Mouse (Mus musculus): ENCODE results near the gene Zmat3. TPM values are rescaled to one million over a fixed set of nuclear protein-coding genes. Genes with fewer than 3 reads are reported as not detected.

Zmat3 gene
- polyA plus RNA-seq, 1 experiment from 2014 or later: 10.7 TPM

DNA sequence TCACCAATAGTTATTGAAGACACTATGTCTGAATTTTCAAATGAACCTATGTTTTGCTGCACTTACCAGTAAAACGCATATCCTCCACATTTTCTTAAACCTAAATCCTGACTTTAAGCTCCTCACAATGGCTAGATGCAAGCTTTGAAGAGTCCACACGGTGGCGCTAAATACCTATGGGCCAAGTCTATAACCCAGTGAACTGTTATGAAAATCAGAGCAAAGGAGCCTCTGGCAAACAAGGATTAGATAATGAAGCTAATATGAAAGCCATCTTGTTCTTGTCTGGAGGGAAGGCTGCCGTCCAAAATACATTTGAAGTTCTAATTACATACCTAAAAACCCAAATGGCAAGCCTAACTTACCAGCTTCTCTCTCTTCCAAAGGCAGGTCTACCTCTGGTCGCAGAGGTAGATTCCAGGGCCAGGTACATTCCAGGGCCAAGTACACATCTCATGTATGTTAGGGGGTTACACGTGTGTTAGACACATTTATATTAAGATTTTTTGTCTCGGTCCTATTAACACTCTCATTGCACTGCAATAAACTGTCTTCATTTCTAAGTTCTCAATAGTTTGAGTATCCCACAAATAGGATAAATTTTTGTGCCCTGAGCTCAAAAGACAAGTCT lies 32.2 kb downstream of the Zmat3 start:
- Histone ChIP-seq H3K27ac (ENCODE audit: low read depth, low read length) (no peak overlapping the region), H3K9me3 (ENCODE audit: control insufficient read depth, low read length) (no peaks in the 10 kb centered on the region), H3K36me3 (ENCODE audit: control insufficient read depth, insufficient read depth, low read length) (no peaks in the 10 kb centered on the region), H3K9ac (ENCODE audit: low read length) (no peak overlapping the region), H3K4me3 (ENCODE audit: low read depth, low read length) (no peak overlapping the region), H3K27me3 (ENCODE audit: control insufficient read depth, insufficient read depth, low read length) (no peaks in the 10 kb centered on the region), H3K4me2 (no peak overlapping the region), H3K4me1 (ENCODE audit: control insufficient read depth, insufficient read depth, low read length) (no peaks in the 10 kb centered on the region)
- peak; percentile 96 for DNase-seq (ENCODE audit: low spot score, missing footprints)
- 38% methylated on average over 7 of the region's 7 CpGs for WGBS
- ATAC-seq (ENCODE audit: low FRiP score): peak; percentile 83

DNA sequence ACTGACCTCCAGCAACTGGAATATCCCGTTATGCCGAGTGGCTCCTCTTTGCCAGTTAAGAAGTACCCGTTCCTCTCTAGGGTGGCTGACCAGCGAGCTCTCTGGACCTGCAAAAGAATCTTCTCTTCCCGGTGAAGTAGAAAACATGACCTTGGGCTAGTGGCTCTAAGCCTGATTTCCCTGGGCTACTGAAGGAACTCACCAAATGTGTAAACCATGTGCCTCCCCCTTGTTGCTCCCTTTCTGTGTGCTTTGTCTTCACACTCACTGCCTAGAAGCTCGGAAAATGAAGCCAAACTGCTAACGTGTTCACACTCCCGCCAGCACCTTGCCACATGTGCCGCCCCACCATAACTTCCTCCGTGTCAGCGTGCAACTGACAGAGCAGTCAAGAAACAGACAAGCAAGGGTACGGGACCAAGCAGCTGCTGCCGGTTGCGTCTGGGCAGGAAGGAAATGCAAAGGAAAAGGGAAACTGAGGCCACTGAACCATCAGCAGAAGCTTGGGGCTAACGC lies 47.9 kb downstream of the Zmat3 start:
- Histone ChIP-seq H3K4me1 (ENCODE audit: control insufficient read depth, insufficient read depth, low read length) (no peaks in the 10 kb centered on the region), H3K9ac (ENCODE audit: low read length) (no peak overlapping the region), H3K27ac (ENCODE audit: low read depth, low read length) (no peak overlapping the region), H3K27me3 (ENCODE audit: control insufficient read depth, insufficient read depth, low read length) (no peaks in the 10 kb centered on the region), H3K4me2 (no peak overlapping the region), H3K36me3 (ENCODE audit: control insufficient read depth, insufficient read depth, low read length) (no peaks in the 10 kb centered on the region), H3K4me3 (ENCODE audit: low read depth, low read length) (no peak overlapping the region), H3K9me3 (ENCODE audit: control insufficient read depth, low read length) (no peaks in the 10 kb centered on the region)
- ATAC-seq (ENCODE audit: low FRiP score): no peak
- DNase-seq (ENCODE audit: low spot score, missing footprints): no peak
- WGBS: 71% methylated on average over 15 of the region's 15 CpGs

DNA sequence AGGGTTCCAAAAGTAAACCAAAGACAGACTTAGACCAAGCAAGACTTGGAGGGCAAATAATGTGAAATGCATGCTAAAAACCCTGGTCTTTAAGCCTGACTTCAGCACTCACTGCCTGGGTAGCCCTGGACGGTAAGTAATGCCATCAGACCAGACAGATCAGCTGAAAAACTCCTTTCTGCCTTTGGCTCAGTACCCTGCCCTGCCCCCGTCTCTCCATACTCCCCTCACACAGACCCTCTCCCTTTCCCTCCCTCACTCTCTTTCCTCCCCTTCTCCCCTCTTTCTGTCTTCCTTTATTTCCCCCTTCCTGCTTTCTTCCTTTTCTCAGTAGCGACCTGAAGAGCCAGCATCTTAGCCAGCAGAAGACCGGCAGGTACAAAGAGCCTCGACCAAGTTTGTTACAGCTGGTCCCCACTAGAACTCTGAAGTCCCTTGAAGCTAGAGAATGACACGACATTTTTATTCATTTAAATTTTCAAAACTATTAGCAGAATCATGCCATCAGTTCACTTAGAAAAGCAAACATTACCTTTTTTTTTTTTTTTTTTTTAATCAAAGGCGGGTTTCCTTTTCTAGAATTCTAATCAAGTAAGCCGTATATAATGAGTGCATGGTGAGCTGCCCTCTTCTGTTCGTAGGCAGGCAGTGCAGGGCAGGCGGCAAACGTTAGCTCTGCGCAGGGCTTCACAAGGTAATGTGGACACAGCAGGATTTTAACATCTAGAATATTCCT lies 48.5 kb downstream of the Zmat3 start:
- H3K27me3 ChIP-seq (ENCODE audit: control insufficient read depth, insufficient read depth, low read length): no peaks in the 10 kb centered on the region
- no peak overlapping the region for H3K4me2 ChIP-seq
- no peak for DNase-seq (ENCODE audit: low spot score, missing footprints)

DNA sequence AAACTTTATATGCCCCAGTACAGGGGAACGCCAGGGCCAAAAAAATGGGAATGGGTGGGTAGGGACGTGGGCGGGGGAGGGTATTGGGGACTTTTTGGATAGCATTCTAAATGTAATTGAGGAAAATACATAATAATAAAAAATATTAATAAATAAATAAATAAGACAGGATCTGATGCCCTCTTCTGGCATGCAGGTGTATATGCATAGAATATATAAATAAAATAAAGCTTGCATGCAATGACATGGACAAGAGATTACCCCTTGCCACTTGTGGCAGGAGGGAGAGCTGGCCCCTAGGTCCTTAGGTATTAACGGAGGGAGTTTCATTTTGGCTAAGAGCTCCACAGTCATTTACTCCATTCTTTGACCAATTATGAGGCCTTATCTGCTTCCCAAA lies 51.1 kb downstream of the Zmat3 start:
- ATAC-seq (ENCODE audit: low FRiP score) (no peak), DNase-seq (ENCODE audit: low spot score, missing footprints) (no peak)
- Histone ChIP-seq H3K9ac (ENCODE audit: low read length) (no peak overlapping the region), H3K36me3 (ENCODE audit: control insufficient read depth, insufficient read depth, low read length) (no peaks in the 10 kb centered on the region), H3K27ac (ENCODE audit: low read depth, low read length) (no peak overlapping the region), H3K4me3 (ENCODE audit: low read depth, low read length) (no peak overlapping the region), H3K27me3 (ENCODE audit: control insufficient read depth, insufficient read depth, low read length) (no peaks in the 10 kb centered on the region), H3K4me2 (no peak overlapping the region), H3K9me3 (ENCODE audit: control insufficient read depth, low read length) (no peaks in the 10 kb centered on the region), H3K4me1 (ENCODE audit: control insufficient read depth, insufficient read depth, low read length) (no peaks in the 10 kb centered on the region)
- WGBS: 88% methylated on average over 4 of the region's 4 CpGs

More for the DNA sequence above, 48.5 kb downstream of the Zmat3 start:
- H3K9me3 ChIP-seq (ENCODE audit: control insufficient read depth, low read length): no peaks in the 10 kb centered on the region
- H3K27ac ChIP-seq (ENCODE audit: low read depth, low read length): no peak overlapping the region
- H3K4me1 ChIP-seq (ENCODE audit: control insufficient read depth, insufficient read depth, low read length): no peaks in the 10 kb centered on the region
- no peak overlapping the region for H3K9ac ChIP-seq (ENCODE audit: low read length)
- WGBS: 27% methylated on average over 12 of the region's 12 CpGs
- H3K4me3 ChIP-seq (ENCODE audit: low read depth, low read length): no peak overlapping the region
- no peaks in the 10 kb centered on the region for H3K36me3 ChIP-seq (ENCODE audit: control insufficient read depth, insufficient read depth, low read length)
- peak; percentile 70; the same call in 1 of the 2 replicates for ATAC-seq (ENCODE audit: low FRiP score)

DNA sequence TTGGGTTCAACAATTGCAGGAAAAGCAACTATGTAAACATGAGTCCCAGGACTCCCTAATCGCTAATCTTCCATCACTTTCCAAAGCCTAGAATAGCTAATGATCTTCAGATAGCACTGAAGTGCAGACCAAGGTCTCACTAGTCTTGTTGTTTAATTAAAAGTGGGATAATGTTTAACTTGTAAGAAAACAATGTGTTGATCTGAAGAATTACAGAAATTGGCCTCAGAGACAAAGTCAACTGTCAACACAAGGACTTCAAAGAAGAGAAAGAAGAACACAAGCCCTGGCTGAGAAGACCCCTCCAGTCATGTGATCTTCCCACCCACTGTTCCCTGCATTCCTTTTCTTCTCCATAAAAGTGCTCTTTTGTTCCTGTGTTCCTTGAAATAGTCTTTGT lies 61.6 kb downstream of the Zmat3 start:
- ATAC-seq (ENCODE audit: low FRiP score): no peak
- no peaks in the 10 kb centered on the region for H3K36me3 ChIP-seq (ENCODE audit: control insufficient read depth, insufficient read depth, low read length)
- H3K4me3 ChIP-seq (ENCODE audit: low read depth, low read length): no peak overlapping the region
- no peaks in the 10 kb centered on the region for H3K27me3 ChIP-seq (ENCODE audit: control insufficient read depth, insufficient read depth, low read length)
- no peak for DNase-seq (ENCODE audit: low spot score, missing footprints)
- no peak overlapping the region for H3K27ac ChIP-seq (ENCODE audit: low read depth, low read length)
- no peaks in the 10 kb centered on the region for H3K9me3 ChIP-seq (ENCODE audit: control insufficient read depth, low read length)
- WGBS: 45% methylated on average over 1 of the region's 1 CpGs
- no peak overlapping the region for H3K9ac ChIP-seq (ENCODE audit: low read length)
- no peaks in the 10 kb centered on the region for H3K4me1 ChIP-seq (ENCODE audit: control insufficient read depth, insufficient read depth, low read length)
- H3K4me2 ChIP-seq: no peak overlapping the region

DNA sequence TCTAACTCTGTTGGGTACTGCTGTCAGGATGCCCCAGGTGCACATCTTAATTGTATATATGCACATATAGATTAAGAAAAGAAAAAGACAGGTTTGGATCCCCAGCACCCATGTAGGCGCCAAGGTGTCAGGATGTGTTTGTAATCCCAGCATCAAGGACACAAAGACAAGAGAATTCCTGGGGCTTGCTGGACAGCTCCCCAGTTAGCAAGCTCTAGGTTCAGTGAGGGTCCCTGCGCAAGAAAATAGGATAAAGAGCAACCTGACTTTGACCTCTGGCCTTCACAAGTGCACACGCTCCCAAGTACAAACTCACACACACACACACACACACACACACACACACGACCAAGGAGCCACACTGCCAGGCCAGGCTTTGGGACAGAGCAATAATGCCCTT lies 73.8 kb downstream of the Zmat3 start:
- Histone ChIP-seq H3K27me3 (ENCODE audit: control insufficient read depth, insufficient read depth, low read length) (no peaks in the 10 kb centered on the region), H3K27ac (ENCODE audit: low read depth, low read length) (no peak overlapping the region), H3K4me1 (ENCODE audit: control insufficient read depth, insufficient read depth, low read length) (no peaks in the 10 kb centered on the region), H3K9ac (ENCODE audit: low read length) (no peak overlapping the region), H3K4me2 (no peak overlapping the region), H3K9me3 (ENCODE audit: control insufficient read depth, low read length) (no peaks in the 10 kb centered on the region), H3K36me3 (ENCODE audit: control insufficient read depth, insufficient read depth, low read length) (no peaks in the 10 kb centered on the region), H3K4me3 (ENCODE audit: low read depth, low read length) (no peak overlapping the region)
- WGBS: 42% methylated on average over 4 of the region's 4 CpGs
- ATAC-seq (ENCODE audit: low FRiP score) (no peak), DNase-seq (ENCODE audit: low spot score, missing footprints) (no peak)

Other genes starting within 250 kb of the Zmat3 start
- 12.7 and 14.0 TPM in 2 replicates for gene Pik3ca, start 31.7 kb upstream of the Zmat3 start, polyA plus RNA-seq (2014; fragmentation: Nextera tagmentation; extraction: Ambion mirVana)
- gene Kcnmb3, start 126.2 kb upstream of the Zmat3 start, polyA plus RNA-seq (2014; fragmentation: Nextera tagmentation; extraction: Ambion mirVana): 0.08 and 0.15 TPM in 2 replicates
- 42.1 and 50.3 TPM in 2 replicates for gene Zfp639, start 144.2 kb upstream of the Zmat3 start, polyA plus RNA-seq (2014; fragmentation: Nextera tagmentation; extraction: Ambion mirVana)
- gene Mfn1, start 163.5 kb upstream of the Zmat3 start, polyA plus RNA-seq (2014; fragmentation: Nextera tagmentation; extraction: Ambion mirVana): 29.7 and 31.2 TPM in 2 replicates

Measured in midbrain, embryonic 11.5 days (tissue).